Mouse (Mus musculus) layer of hippocampus, postnatal 25 days (tissue): ENCODE results near the gene Ugt2a1. TPM values are rescaled to one million over a fixed set of nuclear protein-coding genes. Genes with fewer than 3 reads are reported as not detected.
"Not testable (repeated sequence)": the region's sequence is repeated elsewhere in the genome, so short reads cannot be mapped to it uniquely, and the experiment has no call there.

Experiments
- DNase-seq, 2 experiments: peaks; one replicate each; pipeline ENCODE4 v3.0.0; 2022; ENCODE audit warnings: mixed read lengths in 2 of 2, low spot score in 1 of 2; ENCODE audit errors: extremely low spot score in 1 of 2
- total RNA-seq, 2 experiments: library from RNA; stranded (reverse); gene quantifications; 2 replicates each; pipeline ENCODE4 v1.2.3; 2021

Ugt2a1 gene
- not detected for total RNA-seq

DNA sequence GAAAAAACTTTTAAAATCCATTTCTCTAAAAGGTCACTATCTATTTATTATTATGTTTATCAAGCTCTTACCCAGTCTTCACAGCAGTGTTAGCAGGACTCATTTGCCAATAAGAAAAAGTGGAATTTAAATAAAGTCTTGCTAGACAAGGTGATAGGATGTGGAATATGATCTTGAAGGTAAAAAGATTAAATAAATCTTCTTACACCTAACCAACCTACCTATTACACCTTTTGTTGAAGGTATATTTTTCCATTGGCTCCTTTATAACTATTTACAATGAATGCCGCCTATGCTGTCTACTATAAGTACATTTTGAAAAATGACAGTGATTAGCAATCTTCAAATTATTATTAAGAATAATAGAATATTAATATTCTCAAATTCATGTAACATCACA lies at the start of gene Ugt2a1:
TSS of gene Ugt2a1 (minus strand) at position 101 of the 400 bp plus-strand sequence.
- no peak for DNase-seq

DNA sequence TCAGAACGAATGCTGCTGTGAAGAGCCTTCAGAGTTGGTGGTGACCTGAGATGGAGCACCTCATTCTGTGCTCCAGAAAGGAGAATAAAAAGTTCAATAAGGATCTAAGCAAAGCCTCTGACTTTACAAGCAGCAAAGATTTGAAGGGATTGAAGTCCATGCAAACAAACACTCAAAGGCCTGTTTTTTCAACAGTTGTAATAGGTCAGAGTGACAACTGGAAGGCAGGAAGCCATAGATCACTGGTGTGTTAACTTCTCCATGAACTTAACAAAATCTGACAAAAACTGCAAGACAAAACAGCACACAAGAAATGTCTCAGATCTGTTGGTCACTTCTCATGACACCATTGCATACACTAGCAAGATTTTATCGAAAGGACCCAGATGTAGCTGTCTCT lies 47.4 kb upstream of the Ugt2a1 start, which contains the start of gene Sult1b1:
TSS of gene Sult1b1 (minus strand) at position 85 of the 400 bp plus-strand sequence.
- no peak for DNase-seq

DNA sequence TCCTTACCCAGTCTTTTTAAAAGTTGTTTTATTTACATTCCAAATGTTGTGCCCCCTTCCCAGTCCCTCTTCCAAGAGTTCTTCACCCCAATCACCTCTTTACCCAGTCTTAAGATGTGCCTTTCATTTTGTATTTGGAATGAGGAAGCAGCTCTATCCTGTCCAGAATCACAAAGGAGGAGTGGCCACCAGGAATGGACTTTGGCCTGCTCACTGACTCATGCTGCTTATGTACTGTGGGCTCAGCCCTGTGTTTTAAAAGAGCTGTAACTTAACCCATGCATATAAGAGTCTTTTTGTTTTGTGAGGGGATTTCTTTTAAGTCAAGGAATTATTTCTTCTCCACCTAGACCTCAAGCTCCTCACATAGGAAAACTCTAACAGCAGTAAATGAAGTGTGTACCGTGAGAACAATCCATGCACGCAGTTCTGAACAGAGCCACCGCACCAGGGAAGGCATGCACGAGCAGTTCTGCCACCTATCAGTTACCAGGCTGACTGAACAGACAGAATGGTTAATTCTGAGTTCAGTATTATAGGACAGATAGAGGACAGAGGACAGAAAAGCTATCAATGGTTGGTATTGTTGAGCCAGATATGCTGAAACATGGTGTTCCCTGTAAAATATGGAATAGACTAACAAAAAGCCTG lies 45.4 kb upstream of the Ugt2a1 start:
- no peak for DNase-seq

DNA sequence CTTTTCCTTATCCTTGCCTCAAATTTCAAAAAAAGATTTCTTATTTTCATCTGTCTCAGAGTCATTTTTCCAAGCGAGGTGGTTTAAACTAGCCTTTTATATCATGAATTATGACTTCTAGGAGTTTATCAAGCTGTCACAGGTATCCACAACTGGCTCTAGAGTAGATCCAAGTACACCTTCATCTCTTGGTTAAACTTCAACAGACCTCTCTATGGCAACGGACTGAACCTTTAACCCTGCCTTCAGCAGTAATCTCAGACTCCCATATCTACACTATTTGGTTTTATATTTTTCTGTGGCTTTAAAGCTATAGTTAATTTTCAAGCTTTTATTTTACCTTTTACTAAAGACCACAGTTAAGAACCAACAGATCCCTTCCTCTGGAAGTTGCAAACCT lies 41.6 kb upstream of the Ugt2a1 start:
- DNase-seq: no peak

DNA sequence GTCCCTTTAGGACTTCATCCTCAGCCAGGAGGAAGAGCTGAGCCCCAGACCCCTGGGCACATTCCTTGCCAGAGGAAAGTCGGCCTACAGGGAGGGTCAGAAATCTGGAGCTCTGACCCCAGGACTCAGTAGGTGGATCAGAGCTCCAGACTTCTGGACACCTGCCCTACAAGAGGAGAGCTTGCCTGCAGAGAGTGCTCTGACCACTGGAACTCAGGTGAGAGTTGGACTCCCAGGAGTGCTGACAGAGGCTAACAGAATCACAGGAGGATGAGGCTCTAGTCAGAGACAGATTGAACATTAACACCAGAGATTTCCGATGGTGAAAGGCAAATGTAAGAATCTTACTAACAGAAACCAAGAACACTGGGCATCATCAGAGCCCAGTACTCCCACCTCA lies 32.9 kb upstream of the Ugt2a1 start:
- DNase-seq: not testable (repeated sequence)

DNA sequence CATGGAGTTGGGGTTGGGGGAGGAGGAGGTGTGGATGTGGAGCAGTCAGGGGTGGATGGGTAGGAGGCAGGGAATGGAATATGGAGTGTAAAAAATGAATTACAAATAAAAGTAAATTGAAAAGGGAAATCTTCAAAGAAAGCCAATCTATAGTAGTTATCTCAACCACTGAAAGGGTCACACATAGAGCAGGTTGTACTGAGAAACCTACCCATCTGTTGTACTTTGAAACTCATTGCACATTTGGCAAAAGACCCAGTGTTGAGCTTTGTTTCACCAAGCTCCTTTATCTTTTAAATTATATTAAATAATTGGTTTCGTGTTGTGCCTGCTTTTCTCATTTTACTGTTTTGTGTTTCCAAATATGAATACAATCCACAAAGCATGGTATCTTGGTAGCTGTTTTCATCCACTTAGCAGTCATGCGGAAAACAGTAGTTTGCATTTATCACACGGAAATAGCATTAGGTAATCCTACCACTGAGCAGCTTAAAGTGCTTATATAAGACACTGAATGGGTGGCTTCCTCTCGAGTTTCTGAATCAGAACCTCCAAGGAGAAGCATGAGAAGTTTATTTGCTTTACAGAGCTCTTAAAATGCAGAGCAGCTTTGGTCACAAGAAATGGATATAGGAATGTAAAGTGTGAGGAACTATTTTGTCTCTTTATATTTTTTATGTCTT lies 15.2 kb upstream of the Ugt2a1 start:
- DNase-seq: no peak

DNA sequence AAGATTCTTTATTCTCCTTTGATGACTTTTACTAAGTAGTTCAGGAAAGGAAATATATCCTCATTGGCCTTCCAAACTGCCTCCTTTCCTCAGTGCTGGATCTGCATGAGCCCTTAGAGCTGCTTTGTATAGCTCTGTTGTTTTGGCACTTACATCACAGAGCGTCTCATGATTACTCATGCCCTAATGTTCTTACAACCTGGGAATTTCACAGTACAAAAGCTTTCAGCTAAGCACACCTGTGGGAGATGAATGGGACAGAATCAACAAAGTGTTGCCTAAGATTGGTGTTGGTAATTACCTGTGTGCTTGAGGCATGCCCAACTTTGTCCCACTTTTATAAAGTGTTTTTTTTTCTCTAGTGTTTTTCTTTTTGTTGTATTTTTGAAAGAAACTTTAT lies 12.0 kb upstream of the Ugt2a1 start:
- no peak for DNase-seq

DNA sequence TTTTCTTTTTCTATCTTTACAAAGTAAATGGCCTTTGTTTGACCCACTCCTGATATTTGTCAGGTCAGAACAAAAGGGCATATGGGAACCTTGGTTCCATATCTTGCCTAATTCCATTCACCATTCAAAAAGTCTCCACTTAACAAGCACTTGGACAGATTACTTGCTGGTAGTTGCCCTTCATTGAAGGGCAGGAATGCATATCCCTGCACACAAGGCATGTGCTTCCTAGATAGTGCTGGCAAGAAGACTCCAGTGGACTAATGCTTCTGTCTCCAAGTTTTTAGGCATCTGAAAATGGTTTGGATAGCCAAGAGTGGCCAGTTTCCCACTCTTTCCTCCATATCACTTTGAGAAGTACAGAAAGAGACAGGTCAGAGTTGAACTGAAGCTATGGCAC lies 8.7 kb upstream of the Ugt2a1 start:
- DNase-seq: no peak

DNA sequence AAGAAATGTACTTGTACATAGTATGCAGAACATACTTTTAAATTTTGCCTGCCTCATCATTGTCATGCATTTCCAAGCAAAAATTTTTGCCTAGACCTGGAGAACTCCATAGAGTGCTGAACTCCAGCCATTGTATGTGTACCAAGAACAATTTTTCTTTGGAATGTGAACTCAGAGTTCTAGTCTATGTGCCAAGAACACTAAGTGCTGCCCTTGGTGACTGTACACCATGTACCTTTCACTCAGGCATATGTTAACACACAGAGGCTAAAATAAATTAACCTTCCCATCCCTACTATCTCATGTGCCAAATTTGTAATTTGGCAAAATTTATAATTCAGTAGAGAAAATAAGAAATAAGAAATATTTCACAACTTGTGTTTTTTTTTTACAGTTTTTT lies 8.3 kb upstream of the Ugt2a1 start:
- DNase-seq: no peak

DNA sequence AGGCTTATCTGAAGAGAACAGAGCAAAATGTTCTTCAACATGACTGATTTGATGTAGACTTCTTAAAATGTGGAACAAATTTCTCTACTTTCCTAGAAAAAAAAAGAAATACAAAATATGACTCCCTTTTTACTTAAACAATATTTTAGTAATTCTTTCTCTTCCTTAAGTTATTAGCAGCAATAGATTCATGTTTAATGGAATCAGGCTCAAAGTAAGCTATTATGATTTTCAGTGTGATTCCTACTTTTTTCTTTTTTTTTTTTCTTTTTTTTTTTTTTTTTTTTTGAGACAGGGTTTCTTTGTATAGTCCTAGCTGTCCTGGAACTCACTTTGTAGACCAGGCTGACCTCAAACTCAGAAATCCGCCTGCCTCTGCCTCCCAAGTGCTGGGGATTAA lies 4.0 kb downstream of the Ugt2a1 start, which contains the start of gene Gm43638:
TSS of gene Gm43638 (minus strand) at position 101 of the 400 bp plus-strand sequence.
- DNase-seq: not testable (repeated sequence)

DNA sequence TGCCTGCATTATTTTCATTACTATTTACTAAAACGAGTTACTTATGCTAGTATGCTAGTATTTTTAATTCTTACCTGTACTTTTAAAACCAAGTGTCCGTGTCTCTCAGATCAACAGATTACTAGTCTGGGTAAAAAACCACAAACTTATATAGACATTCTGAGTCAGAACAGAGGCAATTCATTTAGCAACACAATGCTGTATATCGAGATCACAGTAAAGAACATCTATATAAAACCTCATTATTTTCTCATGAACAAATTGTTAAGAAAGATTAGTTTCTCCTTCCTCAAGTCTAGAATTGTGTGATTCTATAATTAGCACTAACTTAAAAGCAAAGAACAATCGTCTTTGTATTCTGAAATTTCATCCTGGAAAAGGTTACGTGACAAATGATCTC lies 8.5 kb downstream of the Ugt2a1 start, which contains the start of gene Ugt2a2:
TSS of gene Ugt2a2 (minus strand) at position 101 of the 400 bp plus-strand sequence.
- no peak for DNase-seq

DNA sequence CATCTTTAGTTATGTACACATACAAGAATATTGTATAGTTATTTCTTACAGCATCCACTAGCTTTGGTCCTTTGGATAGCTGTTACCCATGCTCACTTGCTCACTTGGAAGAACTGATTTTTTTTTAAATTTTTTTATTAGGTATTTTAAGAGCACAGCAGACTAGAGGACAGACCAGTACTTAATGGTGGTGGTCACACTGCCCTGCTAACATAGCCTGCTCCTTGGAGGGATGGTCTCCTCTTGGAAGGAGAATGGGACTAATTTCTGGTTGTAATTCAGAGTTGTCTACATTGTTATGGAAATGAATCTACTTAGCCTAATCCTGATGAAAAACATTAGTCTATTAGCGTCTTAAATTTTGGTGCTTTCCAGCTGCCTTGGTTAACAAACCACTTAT lies 31.9 kb downstream of the Ugt2a1 start:
- no peak for DNase-seq

DNA sequence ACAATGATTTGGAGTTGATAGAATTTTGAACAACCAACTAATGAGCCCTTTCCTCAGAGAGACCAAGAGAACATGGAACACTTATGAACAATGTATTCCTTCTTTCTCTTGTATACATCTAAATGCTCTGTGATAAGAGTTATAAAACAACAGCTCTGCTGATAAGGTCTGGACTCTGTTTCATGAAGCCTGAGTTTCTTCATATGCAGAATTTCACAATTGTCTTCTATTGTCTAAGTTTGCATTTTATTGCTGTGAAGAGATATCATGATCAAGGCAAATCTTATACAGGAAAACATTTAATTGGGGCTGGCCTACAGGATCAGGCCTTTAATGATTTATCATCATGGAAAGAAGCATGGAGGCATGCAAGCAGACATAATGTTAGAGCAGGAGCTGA lies 33.0 kb downstream of the Ugt2a1 start:
- no peak for DNase-seq

DNA sequence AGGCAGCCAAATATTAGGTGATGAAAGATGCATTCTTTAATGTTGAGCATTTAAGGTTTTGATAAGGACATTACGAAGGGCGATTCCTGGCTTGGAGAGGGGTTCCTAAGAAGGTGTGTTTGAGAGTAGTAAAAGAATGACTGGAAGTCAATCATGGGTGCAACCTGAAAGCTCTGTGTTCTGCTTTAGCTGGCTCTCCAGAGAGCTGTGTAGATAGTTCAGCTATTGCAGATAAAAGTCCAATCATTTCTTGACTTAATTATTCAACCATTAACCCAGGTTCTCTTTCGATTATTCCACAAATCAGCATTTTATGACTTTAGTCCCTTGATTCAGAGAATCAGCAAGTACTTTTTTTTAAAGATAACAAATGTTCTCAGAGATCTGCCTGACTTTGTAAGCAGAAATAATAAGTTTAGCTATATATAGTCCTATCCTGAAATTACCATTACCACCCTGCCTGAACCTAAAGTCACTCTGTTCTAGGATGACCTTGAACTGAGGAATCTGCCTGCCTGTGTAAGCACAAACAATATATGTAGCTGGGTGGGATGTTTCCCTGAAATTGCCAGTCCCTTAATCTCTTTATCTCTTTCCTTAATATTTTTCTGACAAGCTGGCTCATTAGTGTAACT lies 34.3 kb downstream of the Ugt2a1 start:
- no peak for DNase-seq

DNA sequence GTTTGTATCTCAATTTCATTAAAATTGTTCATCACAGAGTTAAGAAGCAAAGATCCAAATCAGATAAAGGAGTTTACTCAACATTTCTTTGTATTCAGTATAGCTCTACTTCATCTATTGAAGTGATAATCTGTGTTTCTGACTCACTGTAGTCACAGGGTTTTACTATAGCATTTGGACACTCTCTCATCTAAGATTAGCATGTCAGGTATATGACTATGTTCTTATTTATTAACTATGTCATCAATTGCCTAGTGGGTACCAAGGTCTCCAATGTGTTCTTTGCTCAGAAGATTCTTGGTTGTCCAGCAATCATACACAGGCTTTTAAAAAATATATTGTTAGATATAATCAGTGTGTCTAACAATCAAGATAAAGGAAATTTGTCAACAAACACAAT lies 35.2 kb downstream of the Ugt2a1 start:
- DNase-seq: no peak

DNA sequence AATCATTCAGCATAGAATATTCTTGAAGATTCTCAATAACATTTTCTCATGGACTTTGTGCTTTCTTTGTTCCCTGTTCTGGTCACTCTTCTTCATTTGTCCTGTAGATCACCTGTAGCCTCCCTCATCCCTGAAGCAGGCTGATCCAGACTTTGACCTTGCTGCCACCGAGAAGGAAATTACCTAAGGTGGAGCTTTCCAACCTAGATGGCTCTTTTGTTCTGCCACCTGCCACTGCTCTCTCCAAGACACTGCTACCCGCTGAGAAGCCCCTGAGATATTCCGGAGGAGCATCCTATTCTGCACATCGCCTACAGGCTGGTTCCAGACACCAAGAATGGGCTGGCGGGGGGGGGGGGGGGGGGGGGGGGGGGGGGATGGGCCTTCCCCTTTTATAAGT lies 38.2 kb downstream of the Ugt2a1 start:
- DNase-seq: not testable (repeated sequence)

DNA sequence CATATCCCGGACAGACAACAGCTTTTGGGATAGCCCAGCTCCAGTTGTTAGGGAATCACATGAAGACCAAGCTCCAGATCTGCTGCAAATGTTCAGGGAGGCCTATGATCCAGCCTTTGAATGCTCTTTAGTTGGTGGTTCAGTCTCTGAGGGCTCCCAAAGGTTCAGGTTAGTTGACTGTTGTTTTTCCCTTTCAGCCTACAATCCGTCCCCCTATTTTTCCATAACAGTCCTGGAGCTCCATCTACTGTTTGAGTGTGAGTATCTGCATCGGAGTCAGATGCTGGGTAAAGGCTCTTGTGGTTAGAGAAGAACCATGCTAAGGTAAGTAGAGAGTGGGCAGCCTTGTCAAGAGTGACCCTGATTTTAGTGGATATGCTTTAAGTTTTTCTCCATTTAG lies 54.4 kb downstream of the Ugt2a1 start:
- DNase-seq: no peak

DNA sequence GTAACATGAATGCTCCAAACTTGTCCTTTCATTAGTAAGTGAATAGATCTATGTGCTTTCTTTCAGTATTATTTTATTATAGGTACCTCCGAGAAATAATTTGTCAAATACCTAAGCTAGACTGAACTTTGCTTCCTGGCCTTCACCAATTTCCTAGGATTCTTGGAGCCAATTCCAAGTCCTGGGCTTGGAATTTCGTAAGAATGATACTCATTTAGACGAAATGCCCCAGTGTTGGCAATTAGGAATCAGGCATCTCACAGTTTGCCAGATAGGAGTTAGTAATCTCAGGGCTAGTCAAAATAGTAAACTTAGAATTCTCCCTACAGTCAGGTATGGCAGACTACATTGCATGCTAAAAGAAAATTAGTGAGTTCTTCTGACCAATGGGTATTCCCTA lies 65.0 kb downstream of the Ugt2a1 start:
- DNase-seq: no peak

DNA sequence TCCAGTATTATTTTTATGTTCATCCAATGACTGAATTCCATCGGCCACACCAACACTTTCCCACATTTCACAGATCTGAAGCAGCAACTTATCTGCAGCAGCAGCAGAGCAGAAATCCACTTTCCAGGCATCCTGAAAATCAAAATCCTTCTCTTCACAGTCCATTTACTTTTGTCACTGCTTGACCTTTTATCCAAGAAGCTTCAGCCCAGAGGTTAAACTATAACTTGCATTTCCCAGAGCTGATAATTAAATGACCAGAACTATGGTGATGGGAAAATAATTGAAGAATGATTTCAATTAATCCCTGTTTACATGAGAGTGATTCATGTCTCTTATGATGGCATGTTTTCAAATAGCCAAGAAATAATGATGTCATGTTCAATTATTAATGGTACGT lies 66.6 kb downstream of the Ugt2a1 start, which contains the start of gene Ugt2b38:
TSS of gene Ugt2b38 (minus strand) at position 163 of the 400 bp plus-strand sequence.
- not testable (repeated sequence) for DNase-seq
